ENCODE assay signal across 21 mouse cellular contexts in genomic region chrX:10498580-10498979, GRCm38 (mm10). TPM values are rescaled to one million over a fixed set of nuclear protein-coding genes. Genes with fewer than 3 reads are reported as not detected.
A peak's percentile ranks its signal among the peaks of the same experiment; 100 is the strongest.
DNase-seq lines count a peak whose midpoint lies in the region; ATAC-seq and TF ChIP-seq lines count a peak whose summit lies in the region.
"Had no signal": no experiment of that assay in that cellular context is flagged by ENCODE, and none has a peak within 500 bp of the region (broad histone marks: within the 10 kb centered on the region; RNA-seq: fewer than 3 reads in every experiment).

No protein-coding gene starts in this region.

- no peak overlapping the region for H3K4me2 ChIP-seq in kidney, embryonic 15.5 days
- no peak overlapping the region for H3K4me2 ChIP-seq in liver, embryonic 14.5 days (ENCODE audit: low read depth)
- H3K4me2 ChIP-seq in stomach, postnatal 0 days (replicated peaks; ENCODE audit: low read depth) = no peak overlapping the region
- H3K4me2 ChIP-seq in forebrain, embryonic 11.5 days (ENCODE audit: low read depth, low read length, severe bottlenecking) = no peak overlapping the region
- H3K4me2 ChIP-seq: forebrain, embryonic 15.5 days; heart, embryonic 12.5 days; midbrain, embryonic 12.5 days had no signal

- DNase-seq in kidney, adult 11 months = peak; percentile 28
- no peak for DNase-seq in liver, embryonic 14.5 days (ENCODE audit: low read depth in 3 of 3, low spot score in 3 of 3)
- no peak for DNase-seq in liver
- peak; percentile 18 to 44 for DNase-seq in kidney, postnatal 36 days
- no peak for DNase-seq in stomach, postnatal 0 days (ENCODE audit: low spot score)
- DNase-seq in forebrain, embryonic 11.5 days (ENCODE audit: low spot score) = no peak
- no peak for DNase-seq in cerebellum, adult 2 months
- DNase-seq: adrenal gland, postnatal 25 days; cerebellum, adult 9-10 months; gastrocnemius, postnatal 10 days; heart, adult 18-20 months; heart, postnatal 10 days; lung, adult 18-20 months; lung, postnatal 14 days; thymus, postnatal 14 days had no signal

- no peak overlapping the region for H3K4me3 ChIP-seq in kidney, embryonic 15.5 days (replicated peaks)
- H3K4me3 ChIP-seq in liver, embryonic 14.5 days (ENCODE audit: insufficient read depth in 1 of 2, low read depth in 2 of 2, low read length in 2 of 2) = no peak overlapping the region
- no peak overlapping the region for H3K4me3 ChIP-seq in stomach, postnatal 0 days (ENCODE audit: low read depth, low read length)
- no peak overlapping the region for H3K4me3 ChIP-seq in forebrain, embryonic 11.5 days (ENCODE audit: low read depth, low read length)
- H3K4me3 ChIP-seq in cerebellum, adult 2 months (replicated peaks; ENCODE audit: insufficient read depth, low read depth, low read length) = no peak overlapping the region
- H3K4me3 ChIP-seq: forebrain, embryonic 15.5 days; heart, embryonic 12.5 days; limb, embryonic 10.5 days; midbrain, embryonic 12.5 days had no signal

- H3K27me3 ChIP-seq in kidney, embryonic 15.5 days = no peaks in the 10 kb centered on the region
- no peaks in the 10 kb centered on the region for H3K27me3 ChIP-seq in liver, embryonic 14.5 days (ENCODE audit: control insufficient read depth, insufficient read depth, low read length)
- no peaks in the 10 kb centered on the region for H3K27me3 ChIP-seq in stomach, postnatal 0 days (ENCODE audit: control insufficient read depth, insufficient read depth, low read length)
- no peaks in the 10 kb centered on the region for H3K27me3 ChIP-seq in forebrain, embryonic 11.5 days (ENCODE audit: control insufficient read depth, insufficient read depth, low read length)
- no peaks in the 10 kb centered on the region for H3K27me3 ChIP-seq in cerebellum, adult 2 months (ENCODE audit: control insufficient read depth, insufficient read depth, low read length)
- H3K27me3 ChIP-seq: forebrain, embryonic 15.5 days; heart, embryonic 12.5 days; midbrain, embryonic 12.5 days had no signal

- TF ChIP-seq EP300 in liver, embryonic 14.5 days (IDR thresholded peaks at IDR 0.05; ENCODE audit: low read depth) = no peak
- peak; percentile 38 for TF ChIP-seq EP300 in stomach, postnatal 0 days (optimal IDR thresholded peaks at IDR 0.05)

- ATAC-seq in kidney, embryonic 15.5 days (replicated peaks; ENCODE audit: low FRiP score) = no peak
- 0 out of 2 replicates have a peak, but pooled peaks have one; percentile 18 for ATAC-seq in liver, embryonic 14.5 days (ENCODE audit: insufficient read depth)
- no peak for ATAC-seq in stomach, postnatal 0 days (ENCODE audit: low FRiP score, low TSS enrichment)
- ATAC-seq in forebrain, embryonic 11.5 days (replicated peaks; ENCODE audit: low FRiP score) = no peak
- ATAC-seq: forebrain, embryonic 15.5 days; hindbrain, postnatal 0 days had no signal

- TF ChIP-seq POLR2A in cerebellum, adult 2 months (IDR thresholded peaks at IDR 0.05; ENCODE audit: borderline replicate concordance, insufficient read depth, low read length) = no peak

- no peaks in the 10 kb centered on the region for H3K4me1 ChIP-seq in kidney, embryonic 15.5 days
- H3K4me1 ChIP-seq in liver, embryonic 14.5 days (replicated peaks; ENCODE audit: control insufficient read depth in 2 of 2, insufficient read depth in 2 of 2, low read length in 1 of 2) = peaks cover 0 to 5% of the 10 kb centered on the region in 2 experiments; a peak in 2 of 4 replicates
- H3K4me1 ChIP-seq in stomach, postnatal 0 days (replicated peaks; ENCODE audit: control insufficient read depth, insufficient read depth) = no peaks in the 10 kb centered on the region
- H3K4me1 ChIP-seq in forebrain, embryonic 11.5 days (replicated peaks; ENCODE audit: control insufficient read depth, insufficient read depth, low read length) = no peaks in the 10 kb centered on the region
- no peaks in the 10 kb centered on the region for H3K4me1 ChIP-seq in cerebellum, adult 2 months (ENCODE audit: control insufficient read depth, insufficient read depth, low read length)
- H3K4me1 ChIP-seq: forebrain, embryonic 15.5 days; limb, embryonic 10.5 days; midbrain, embryonic 12.5 days had no signal

- TF ChIP-seq CTCF in liver, embryonic 14.5 days (IDR thresholded peaks at IDR 0.05; ENCODE audit: low read depth) = no peak
- TF ChIP-seq CTCF in stomach, postnatal 0 days (IDR thresholded peaks at IDR 0.05; ENCODE audit: low read depth) = no peak
- no peak for TF ChIP-seq CTCF in cerebellum, adult 2 months (IDR thresholded peaks at IDR 0.05; ENCODE audit: borderline replicate concordance, insufficient read depth, low read depth, low read length)

- no peaks in the 10 kb centered on the region for H3K9me3 ChIP-seq in kidney, embryonic 15.5 days (replicated peaks)
- no peaks in the 10 kb centered on the region for H3K9me3 ChIP-seq in liver, embryonic 14.5 days (ENCODE audit: control insufficient read depth, low read length)
- H3K9me3 ChIP-seq in stomach, postnatal 0 days (ENCODE audit: control insufficient read depth, low read length) = no peaks in the 10 kb centered on the region
- H3K9me3 ChIP-seq in forebrain, embryonic 11.5 days (ENCODE audit: control insufficient read depth, low read length) = no peaks in the 10 kb centered on the region
- H3K9me3 ChIP-seq: forebrain, embryonic 15.5 days; heart, embryonic 12.5 days; limb, embryonic 10.5 days; midbrain, embryonic 12.5 days had no signal

- H3K9ac ChIP-seq in kidney, embryonic 15.5 days = no peak overlapping the region
- no peak overlapping the region for H3K9ac ChIP-seq in liver, embryonic 14.5 days (replicated peaks)
- no peak overlapping the region for H3K9ac ChIP-seq in stomach, postnatal 0 days (ENCODE audit: low read length)
- no peak overlapping the region for H3K9ac ChIP-seq in forebrain, embryonic 11.5 days (ENCODE audit: low read length)
- H3K9ac ChIP-seq: forebrain, embryonic 15.5 days; heart, embryonic 12.5 days; midbrain, embryonic 12.5 days had no signal

- 71% methylated on average over 2 of the region's 2 CpGs for WGBS in kidney, embryonic 15.5 days
- 47% methylated on average over 2 of the region's 2 CpGs for WGBS in liver, embryonic 14.5 days (ENCODE audit: insufficient replicate concordance)
- 68% methylated on average over 2 of the region's 2 CpGs for WGBS in stomach, postnatal 0 days
- WGBS in forebrain, embryonic 11.5 days = 88% methylated on average over 2 of the region's 2 CpGs
- 84% methylated on average over 2 of the region's 2 CpGs for WGBS in cerebellum, adult 2 months

- no peak overlapping the region for H3K27ac ChIP-seq in kidney, embryonic 15.5 days
- H3K27ac ChIP-seq in liver, embryonic 14.5 days = no peak overlapping the region
- no peak overlapping the region for H3K27ac ChIP-seq in stomach, postnatal 0 days (replicated peaks)
- H3K27ac ChIP-seq in forebrain, embryonic 11.5 days (ENCODE audit: low read depth, low read length) = no peak overlapping the region
- H3K27ac ChIP-seq in cerebellum, adult 2 months (ENCODE audit: insufficient read depth, low read length) = no peak overlapping the region
- H3K27ac ChIP-seq: forebrain, embryonic 15.5 days; hindbrain, postnatal 0 days; limb, embryonic 10.5 days; midbrain, embryonic 12.5 days had no signal

- H3K36me3 ChIP-seq in kidney, embryonic 15.5 days = no peaks in the 10 kb centered on the region
- no peaks in the 10 kb centered on the region for H3K36me3 ChIP-seq in liver, embryonic 14.5 days (replicated peaks; ENCODE audit: control insufficient read depth, insufficient read depth, low read depth)
- H3K36me3 ChIP-seq in stomach, postnatal 0 days (ENCODE audit: control insufficient read depth, insufficient read depth, low read length) = no peaks in the 10 kb centered on the region
- H3K36me3 ChIP-seq in forebrain, embryonic 11.5 days (ENCODE audit: control insufficient read depth, insufficient read depth, low read length) = no peaks in the 10 kb centered on the region
- H3K36me3 ChIP-seq: forebrain, embryonic 15.5 days; heart, embryonic 12.5 days; limb, embryonic 10.5 days; midbrain, embryonic 12.5 days had no signal

RNA-seq across cellular contexts. Expression of gene Tspan7, which starts 13.6 kb away (rescaled TPM):
- polyA plus RNA-seq in kidney, embryonic 15.5 days (2015; fragmentation: Nextera tagmentation; extraction: Ambion mirVana) = 102 and 105 TPM in 2 replicates
- 20.5 and 24.7 TPM in 2 replicates for polyA plus RNA-seq in liver, embryonic 14.5 days (2012; rRNA removed)
- 36.9 and 39.5 TPM in 2 replicates for polyA plus RNA-seq in liver, embryonic 14.5 days (2014; fragmentation: Nextera tagmentation; extraction: Ambion mirVana)
- 72.6 and 80.2 TPM in 2 replicates for polyA plus RNA-seq in stomach, postnatal 0 days (2015; fragmentation: Nextera tagmentation; extraction: Ambion mirVana)
- polyA plus RNA-seq in forebrain, embryonic 11.5 days (2014; fragmentation: Nextera tagmentation; extraction: Ambion mirVana) = 86.8 and 87.0 TPM in 2 replicates
- polyA plus RNA-seq in cerebellum, adult 2 months (2012; rRNA removed) = 965 and 976 TPM in 2 replicates

Comparison
In these comparisons a context has a peak if more than half of its experiments do, and no peak if none do; other contexts are left out.
1. DNase-seq: peak in kidney, adult 11 months (single experiment) and kidney, postnatal 36 days (2 of 2); none in liver, embryonic 14.5 days (0 of 3), liver (single experiment), stomach, postnatal 0 days (single experiment), forebrain, embryonic 11.5 days (single experiment) and cerebellum, adult 2 months (0 of 2).